Mouse (Mus musculus) intestine, embryonic 15.5 days (tissue): ENCODE measurements at regions not wholly inside any gene's neighbourhood (a gene's known extent, or its start where the extent isn't known, plus 50 kb on each side); places are given as distances from the start of the nearest gene placed in this dataset.

Experiments used
- ATAC-seq: fragments of 200-750 bp; cut with Nextera tagmentation; 2 replicates; pipeline ENCODE4 v1.8.0; 2017; ENCODE audit warnings: moderate TSS enrichment, moderate library complexity
- H3K27ac ChIP-seq: fragments of 300-500 bp; sonication (generic); 2 replicates; pipeline ENCODE4 v1.5.1; 2015; ENCODE audit warnings: mild to moderate bottlenecking, inconsistent platforms
- H3K27me3 ChIP-seq: fragments of 300-500 bp; sonication (generic); replicated peaks from 2 replicates; pipeline ENCODE4 v1.6.1; 2015; ENCODE audit warnings: inconsistent platforms
- H3K36me3 ChIP-seq: fragments of 300-500 bp; sonication (generic); 2 replicates; pipeline ENCODE4 v1.6.1; 2015; ENCODE audit warnings: inconsistent platforms
- H3K4me1 ChIP-seq: fragments of 300-500 bp; sonication (generic); replicated peaks from 2 replicates; pipeline ENCODE4 v1.6.1; 2015; ENCODE audit warnings: inconsistent platforms
- H3K4me2 ChIP-seq: fragments of 300-500 bp; sonication (generic); replicated peaks from 2 replicates; pipeline ENCODE4 v1.6.1; 2015; ENCODE audit warnings: mild to moderate bottlenecking, inconsistent platforms
- H3K4me3 ChIP-seq: fragments of 300-500 bp; sonication (generic); replicated peaks from 2 replicates; pipeline ENCODE4 v1.5.1; 2015; ENCODE audit warnings: inconsistent platforms
- H3K9ac ChIP-seq: fragments of 300-500 bp; sonication (generic); 2 replicates; pipeline ENCODE4 v1.6.1; 2015; ENCODE audit warnings: inconsistent platforms
- H3K9me3 ChIP-seq: fragments of 300-500 bp; sonication (generic); 2 replicates; pipeline ENCODE4 v1.6.1; 2016; ENCODE audit warnings: inconsistent platforms
- WGBS: fragments of 180-500 bp; shearing (Covaris S2); methylation state at CpG from one replicate; pipeline ENCODE4 v1.1.7; 2015; 5-methylcytosine and 5-hydroxymethylcytosine counted together

- Histone ChIP-seq H3K4me3 (no peak overlapping the region), H3K4me1 (no peaks in the 10 kb centered on the region), H3K36me3 (no peaks in the 10 kb centered on the region), H3K27ac (no peak overlapping the region), H3K4me2 (no peak overlapping the region), H3K9me3 (no peaks in the 10 kb centered on the region), H3K9ac (no peak overlapping the region), H3K27me3 (no peaks in the 10 kb centered on the region)
- ATAC-seq, result no peak
- 46% methylated on average over 2 of the region's 2 CpGs for WGBS
Measured at GRCm38 (mm10) chr2:131755107-131755506, 104.4 kb downstream of the Erv3 start.

- H3K9ac ChIP-seq, result no peak overlapping the region
- ATAC-seq, result no peak
Measured at GRCm38 (mm10) chr2:131753436-131753835, 106.1 kb downstream of the Erv3 start.

GRCm38 (mm10) chr2:131750679-131751078 lies 108.9 kb downstream of the Erv3 start:
- Histone ChIP-seq H3K27ac (no peak overlapping the region), H3K9ac (no peak overlapping the region), H3K4me3 (no peak overlapping the region), H3K27me3 (no peaks in the 10 kb centered on the region), H3K4me2 (no peak overlapping the region), H3K9me3 (no peaks in the 10 kb centered on the region), H3K4me1 (no peaks in the 10 kb centered on the region), H3K36me3 (no peaks in the 10 kb centered on the region)
- no peak for ATAC-seq
- WGBS, result 61% methylated on average over 6 of the region's 6 CpGs

More at GRCm38 (mm10) chr2:131753436-131753835, 106.1 kb downstream of the Erv3 start:
- H3K4me2 ChIP-seq, result no peak overlapping the region
- H3K9me3 ChIP-seq, result no peaks in the 10 kb centered on the region
- H3K36me3 ChIP-seq, result no peaks in the 10 kb centered on the region
- no peak overlapping the region for H3K27ac ChIP-seq
- WGBS, result 65% methylated on average over 2 of the region's 2 CpGs
- no peaks in the 10 kb centered on the region for H3K4me1 ChIP-seq
- H3K27me3 ChIP-seq, result no peaks in the 10 kb centered on the region
- no peak overlapping the region for H3K4me3 ChIP-seq

GRCm38 (mm10) chr2:131750206-131750605 lies 109.3 kb downstream of the Erv3 start:
- Histone ChIP-seq H3K27me3 (no peaks in the 10 kb centered on the region), H3K36me3 (no peaks in the 10 kb centered on the region), H3K9ac (no peak overlapping the region), H3K9me3 (no peaks in the 10 kb centered on the region), H3K4me2 (no peak overlapping the region), H3K4me3 (no peak overlapping the region), H3K4me1 (no peaks in the 10 kb centered on the region), H3K27ac (no peak overlapping the region)
- 38% methylated on average over 4 of the region's 4 CpGs for WGBS
- ATAC-seq, result no peak

GRCm38 (mm10) chr2:131749746-131750145 lies 109.8 kb downstream of the Erv3 start:
- Histone ChIP-seq H3K4me3 (no peak overlapping the region), H3K27ac (no peak overlapping the region), H3K4me1 (no peaks in the 10 kb centered on the region), H3K9me3 (no peaks in the 10 kb centered on the region), H3K27me3 (no peaks in the 10 kb centered on the region), H3K36me3 (no peaks in the 10 kb centered on the region), H3K9ac (no peak overlapping the region), H3K4me2 (no peak overlapping the region)
- no peak for ATAC-seq
- 75% methylated on average over 3 of the region's 3 CpGs for WGBS

- Histone ChIP-seq H3K4me2 (no peak overlapping the region), H3K9ac (no peak overlapping the region), H3K36me3 (no peaks in the 10 kb centered on the region), H3K4me1 (no peaks in the 10 kb centered on the region), H3K9me3 (no peaks in the 10 kb centered on the region), H3K27ac (no peak overlapping the region), H3K27me3 (no peaks in the 10 kb centered on the region), H3K4me3 (no peak overlapping the region)
- ATAC-seq, result no peak
- WGBS, result 43% methylated on average over 10 of the region's 10 CpGs
Measured at GRCm38 (mm10) chr2:131748791-131749190, 110.8 kb downstream of the Erv3 start.

- Histone ChIP-seq H3K27me3 (no peaks in the 10 kb centered on the region), H3K9ac (no peak overlapping the region), H3K4me3 (no peak overlapping the region), H3K4me2 (no peak overlapping the region), H3K4me1 (no peaks in the 10 kb centered on the region), H3K9me3 (no peaks in the 10 kb centered on the region), H3K27ac (no peak overlapping the region), H3K36me3 (no peaks in the 10 kb centered on the region)
- WGBS, result 80% methylated on average over 4 of the region's 4 CpGs
- ATAC-seq, result no peak
Measured at GRCm38 (mm10) chr2:131747707-131748106, 111.8 kb downstream of the Erv3 start.

GRCm38 (mm10) chr2:131745381-131745895 lies 114.1 kb downstream of the Erv3 start:
- Histone ChIP-seq H3K4me1 (no peaks in the 10 kb centered on the region), H3K4me3 (no peak overlapping the region), H3K27ac (no peak overlapping the region), H3K36me3 (no peaks in the 10 kb centered on the region), H3K27me3 (no peaks in the 10 kb centered on the region), H3K9me3 (no peaks in the 10 kb centered on the region), H3K9ac (no peak overlapping the region), H3K4me2 (no peak overlapping the region)
- 86% methylated on average over 5 of the region's 5 CpGs for WGBS
- ATAC-seq, result no peak

GRCm38 (mm10) chr2:131744957-131745356 lies 114.6 kb downstream of the Erv3 start:
- Histone ChIP-seq H3K27ac (no peak overlapping the region), H3K9ac (no peak overlapping the region), H3K9me3 (no peaks in the 10 kb centered on the region), H3K4me1 (no peaks in the 10 kb centered on the region), H3K27me3 (no peaks in the 10 kb centered on the region), H3K4me2 (no peak overlapping the region), H3K4me3 (no peak overlapping the region), H3K36me3 (no peaks in the 10 kb centered on the region)
- WGBS, result 80% methylated on average over 9 of the region's 9 CpGs
- ATAC-seq, result no peak

GRCm38 (mm10) chr2:131740456-131740855 lies 119.1 kb downstream of the Erv3 start:
- Histone ChIP-seq H3K4me1 (no peaks in the 10 kb centered on the region; the same call in 1 of the 2 replicates), H3K36me3 (no peaks in the 10 kb centered on the region), H3K27ac (no peak overlapping the region), H3K4me3 (no peak overlapping the region), H3K9ac (no peak overlapping the region), H3K4me2 (no peak overlapping the region), H3K27me3 (no peaks in the 10 kb centered on the region), H3K9me3 (no peaks in the 10 kb centered on the region)
- ATAC-seq, result no peak
- WGBS, result 69% methylated on average over 5 of the region's 5 CpGs

GRCm38 (mm10) chr2:131739022-131739421 lies 120.5 kb downstream of the Erv3 start:
- ATAC-seq, result peak; percentile 94
- no peak overlapping the region for H3K27ac ChIP-seq
- H3K36me3 ChIP-seq, result no peaks in the 10 kb centered on the region
- H3K27me3 ChIP-seq, result no peaks in the 10 kb centered on the region
- 65% methylated on average over 4 of the region's 4 CpGs for WGBS
- H3K4me2 ChIP-seq, result no peak overlapping the region
- no peaks in the 10 kb centered on the region for H3K9me3 ChIP-seq
- no peak overlapping the region for H3K9ac ChIP-seq
- H3K4me1 ChIP-seq, result no peaks in the 10 kb centered on the region; the same call in 1 of the 2 replicates
- H3K4me3 ChIP-seq, result no peak overlapping the region

GRCm38 (mm10) chr2:131734740-131735378 lies 124.7 kb downstream of the Erv3 start:
- no peaks in the 10 kb centered on the region for H3K9me3 ChIP-seq
- no peak overlapping the region for H3K27ac ChIP-seq
- no peaks in the 10 kb centered on the region; the same call in 1 of the 2 replicates for H3K4me1 ChIP-seq
- H3K4me3 ChIP-seq, result no peak overlapping the region
- no peak overlapping the region for H3K4me2 ChIP-seq
- ATAC-seq, result no peak
- no peaks in the 10 kb centered on the region for H3K27me3 ChIP-seq
- 81% methylated on average over 6 of the region's 6 CpGs for WGBS
- H3K9ac ChIP-seq, result no peak overlapping the region
- no peaks in the 10 kb centered on the region for H3K36me3 ChIP-seq

GRCm38 (mm10) chr2:131726533-131726932 lies 133.0 kb downstream of the Erv3 start:
- peak; percentile 89 for ATAC-seq
- WGBS, result 71% methylated on average over 3 of the region's 3 CpGs

More at GRCm38 (mm10) chr2:131726533-131726932, 133.0 kb downstream of the Erv3 start:
- Histone ChIP-seq H3K36me3 (no peaks in the 10 kb centered on the region), H3K4me1 (no peaks in the 10 kb centered on the region), H3K4me2 (no peak overlapping the region), H3K9ac (no peak overlapping the region), H3K4me3 (no peak overlapping the region), H3K9me3 (no peaks in the 10 kb centered on the region), H3K27ac (no peak overlapping the region), H3K27me3 (no peaks in the 10 kb centered on the region)
